Mouse (Mus musculus) testis, adult 2 months (tissue): Measurements from ENCODE around the gene March11. TPM values are rescaled to one million over a fixed set of nuclear protein-coding genes. Genes with fewer than 3 reads are reported as not detected.

Experiments used
- H3K27ac ChIP-seq: fragments of 200-500 bp; 2 replicates; pipeline ENCODE4 v1.5.1; 2012; ENCODE audit warnings: low read depth, low read length; ENCODE audit not compliant: control insufficient read depth, insufficient read depth
- H3K27me3 ChIP-seq: fragments of 200-500 bp; 2 replicates; pipeline ENCODE4 v1.6.1; 2012; ENCODE audit warnings: mild to moderate bottlenecking, low read length, moderate library complexity; ENCODE audit not compliant: control insufficient read depth, insufficient read depth
- H3K36me3 ChIP-seq: fragments of 200-500 bp; 2 replicates; pipeline ENCODE4 v1.6.1; 2012; ENCODE audit warnings: mild to moderate bottlenecking, low read length; ENCODE audit not compliant: control insufficient read depth, insufficient read depth
- H3K4me1 ChIP-seq: fragments of 200-500 bp; 2 replicates; pipeline ENCODE4 v1.6.1; 2012; ENCODE audit warnings: low read length; ENCODE audit not compliant: control insufficient read depth, insufficient read depth
- H3K4me3 ChIP-seq: fragments of 200-500 bp; 2 replicates; pipeline ENCODE4 v1.5.1; 2012; ENCODE audit warnings: low read depth, mild to moderate bottlenecking, low read length, moderate library complexity, mixed read lengths; ENCODE audit not compliant: control insufficient read depth
- CTCF ChIP-seq: fragments of 200-500 bp; IDR thresholded peaks from 2 replicates; pipeline ENCODE4 v1.5.1; 2012; ENCODE audit warnings: low read depth, mild to moderate bottlenecking, inconsistent platforms, low read length, moderate library complexity; ENCODE audit not compliant: control insufficient read depth, insufficient read depth, insufficient replicate concordance
- POLR2A ChIP-seq: fragments of 200-500 bp; IDR thresholded peaks from 2 replicates; pipeline ENCODE4 v1.6.1; 2012; ENCODE audit warnings: low read depth, mild to moderate bottlenecking, inconsistent platforms, low read length, moderate library complexity; ENCODE audit not compliant: control insufficient read depth
- polyA plus RNA-seq: library from polyadenylated mRNA; depleted of rRNA; stranded (reverse); fragments of >200 nt; gene quantifications from 2 replicates; pipeline ENCODE4 v1.2.3, GENCODE M21; 2012

The March11 gene
- polyA plus RNA-seq, 1 experiment: 534 TPM

DNA sequence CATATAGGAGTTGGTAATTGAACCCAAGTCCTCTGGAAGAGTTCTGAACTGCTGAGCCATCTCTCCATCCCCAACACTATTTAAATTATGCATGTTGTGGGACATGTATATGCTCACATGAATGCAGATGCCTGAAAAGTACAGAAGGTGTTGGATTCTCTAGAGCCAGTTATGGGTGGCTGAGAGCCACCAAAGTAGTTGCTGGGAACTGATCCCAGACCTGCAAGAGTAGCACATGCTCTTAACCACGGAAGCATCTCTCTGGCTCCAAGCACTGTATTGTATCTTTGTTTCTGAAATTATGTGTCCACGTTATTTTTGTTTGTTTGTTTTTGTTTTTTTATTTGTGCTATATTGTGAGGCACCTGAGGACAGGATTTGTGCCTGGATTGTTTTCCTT, 28.9 kb downstream of the March11 start:
- H3K36me3 ChIP-seq: no peaks in the 10 kb centered on the region
- TF ChIP-seq CTCF (no peak), POLR2A (no peak)
- H3K4me1 ChIP-seq: no peaks in the 10 kb centered on the region
- H3K27me3 ChIP-seq: no peaks in the 10 kb centered on the region
- no peak overlapping the region for H3K27ac ChIP-seq
- H3K4me3 ChIP-seq: no peak overlapping the region

DNA sequence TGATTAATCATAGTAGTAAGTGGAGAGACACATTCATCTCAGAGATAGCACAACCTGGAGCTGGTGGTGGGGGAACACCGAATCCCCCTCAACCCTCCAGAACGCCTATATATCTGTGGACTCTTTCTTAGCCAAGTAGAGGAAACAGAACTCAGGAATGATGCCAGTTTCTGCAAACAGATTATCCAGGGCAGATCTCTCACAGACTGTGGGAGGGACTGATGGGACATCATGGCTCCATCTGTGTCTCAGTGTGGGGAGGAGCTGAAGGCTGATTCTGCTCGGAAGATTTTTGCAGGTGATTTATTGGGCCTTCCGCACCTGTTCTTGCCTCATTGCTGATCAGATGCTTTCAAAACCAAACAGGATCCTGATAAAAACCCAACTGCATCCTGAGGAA, 29.5 kb downstream of the March11 start:
- no peak overlapping the region for H3K27ac ChIP-seq
- no peak overlapping the region for H3K4me3 ChIP-seq
- H3K4me1 ChIP-seq: no peaks in the 10 kb centered on the region
- TF ChIP-seq CTCF (no peak), POLR2A (no peak)
- H3K27me3 ChIP-seq: no peaks in the 10 kb centered on the region
- H3K36me3 ChIP-seq: no peaks in the 10 kb centered on the region

DNA sequence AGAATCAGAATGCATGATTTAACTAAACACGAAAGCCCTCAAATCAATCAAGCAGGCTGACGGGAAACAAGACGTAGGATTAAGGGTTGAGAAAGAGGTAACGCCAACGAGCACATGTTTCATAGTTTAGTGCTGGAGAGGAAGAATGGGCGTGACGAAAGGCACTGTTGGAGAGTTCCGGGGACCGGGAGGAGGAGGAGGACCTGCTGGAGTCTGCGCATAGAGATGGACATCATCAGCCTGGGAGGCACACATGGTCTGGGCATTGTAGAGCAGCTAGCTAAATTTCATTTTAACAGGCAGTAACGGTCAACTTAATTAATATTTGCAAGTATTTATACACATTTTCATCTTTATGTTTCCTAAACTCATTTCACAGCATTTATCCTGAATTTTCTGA, 31.6 kb downstream of the March11 start:
- no peak overlapping the region for H3K4me3 ChIP-seq
- H3K36me3 ChIP-seq: no peaks in the 10 kb centered on the region
- no peaks in the 10 kb centered on the region for H3K4me1 ChIP-seq
- H3K27ac ChIP-seq: no peak overlapping the region
- no peak for TF ChIP-seq CTCF
- no peak for TF ChIP-seq POLR2A
- H3K27me3 ChIP-seq: no peaks in the 10 kb centered on the region

DNA sequence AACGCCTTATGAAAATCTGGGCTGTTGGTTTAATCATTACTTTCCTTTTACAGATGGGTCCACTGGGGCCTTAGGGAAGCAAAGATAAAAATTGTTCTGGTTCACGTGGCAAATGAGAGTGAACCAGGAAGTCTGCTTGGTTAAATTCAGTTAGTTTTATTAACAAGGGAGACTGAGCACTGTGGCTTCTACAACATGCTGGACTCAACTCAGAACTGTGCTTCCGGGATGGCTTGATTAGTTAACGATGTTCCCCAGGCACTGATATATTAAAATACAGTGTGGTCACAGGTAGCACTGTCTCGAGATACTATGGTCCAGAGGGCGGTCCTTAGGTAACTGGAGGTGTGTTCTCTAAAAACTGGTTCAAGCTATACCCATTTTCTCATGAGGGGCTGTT, 32.1 kb downstream of the March11 start:
- H3K4me1 ChIP-seq: no peaks in the 10 kb centered on the region
- no peak for TF ChIP-seq CTCF
- TF ChIP-seq POLR2A: no peak
- no peak overlapping the region for H3K4me3 ChIP-seq
- H3K27ac ChIP-seq: no peak overlapping the region
- H3K27me3 ChIP-seq: no peaks in the 10 kb centered on the region
- no peaks in the 10 kb centered on the region for H3K36me3 ChIP-seq

DNA sequence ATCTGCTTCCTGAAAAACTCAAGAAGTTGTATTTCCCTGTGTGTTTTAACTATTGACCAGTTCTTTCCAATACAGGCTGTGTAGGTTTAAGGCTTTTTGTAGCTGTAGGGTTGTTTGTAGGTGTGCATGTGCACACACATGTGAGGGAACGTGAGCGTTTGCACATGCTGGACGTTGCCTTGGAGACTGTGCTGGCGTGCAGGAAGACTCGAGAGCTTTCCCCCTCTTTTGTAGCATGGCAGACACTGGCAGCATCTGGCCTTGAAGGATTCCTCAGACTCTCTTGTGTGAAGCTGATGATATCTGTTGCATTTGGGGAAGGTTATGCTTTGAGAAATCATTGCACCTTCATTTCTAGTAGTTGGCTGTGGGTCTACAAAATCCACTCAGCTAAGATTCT, 35.5 kb downstream of the March11 start:
- no peaks in the 10 kb centered on the region for H3K4me1 ChIP-seq
- TF ChIP-seq POLR2A: no peak
- no peak for TF ChIP-seq CTCF
- no peak overlapping the region for H3K27ac ChIP-seq
- no peaks in the 10 kb centered on the region for H3K27me3 ChIP-seq
- no peaks in the 10 kb centered on the region for H3K36me3 ChIP-seq
- H3K4me3 ChIP-seq: no peak overlapping the region

DNA sequence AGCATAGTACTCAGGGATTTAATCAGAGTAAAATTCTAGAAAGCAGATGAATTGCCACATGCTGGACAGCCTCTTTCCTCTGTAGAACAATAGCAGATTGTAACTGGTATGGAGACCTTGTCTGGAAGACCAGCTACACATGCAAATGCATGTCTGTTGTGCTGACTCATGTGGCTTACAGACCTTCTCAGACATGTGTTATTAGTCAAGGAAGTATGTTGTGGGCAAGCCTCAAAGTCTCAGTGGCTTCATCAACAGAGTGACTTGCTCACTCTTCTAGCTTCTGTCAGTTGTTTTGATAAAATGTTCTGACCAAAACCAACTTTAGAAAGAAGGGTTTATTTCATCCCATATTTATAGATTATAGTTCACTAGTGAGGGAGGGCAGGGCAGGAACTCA, 44.8 kb downstream of the March11 start:
- Histone ChIP-seq H3K36me3 (no peaks in the 10 kb centered on the region), H3K27me3 (no peaks in the 10 kb centered on the region), H3K27ac (no peak overlapping the region), H3K4me3 (no peak overlapping the region), H3K4me1 (no peaks in the 10 kb centered on the region)
- TF ChIP-seq POLR2A (no peak), CTCF (no peak)

DNA sequence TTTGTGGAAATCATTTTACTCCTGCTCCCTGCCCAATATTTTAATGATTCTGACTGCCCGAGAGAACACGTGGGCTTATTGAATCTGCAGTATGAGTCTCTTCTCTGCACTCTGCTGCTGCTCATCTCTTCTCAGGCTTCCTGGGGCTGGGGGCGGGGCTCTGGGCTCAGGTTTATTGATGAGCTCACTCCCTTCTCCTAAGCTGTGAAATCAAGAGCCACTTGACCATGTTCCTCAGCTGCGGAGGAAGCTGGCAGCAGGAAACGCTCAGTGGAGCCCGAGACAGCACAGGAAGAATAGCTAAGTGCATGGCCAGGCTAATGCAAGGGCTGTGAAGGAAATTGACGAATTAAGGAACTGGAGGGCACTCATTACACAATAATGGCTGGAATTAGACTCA, 56.5 kb downstream of the March11 start:
- H3K27ac ChIP-seq: no peak overlapping the region
- no peak overlapping the region for H3K4me3 ChIP-seq
- H3K27me3 ChIP-seq: no peaks in the 10 kb centered on the region
- TF ChIP-seq POLR2A: no peak
- TF ChIP-seq CTCF: no peak
- H3K4me1 ChIP-seq: no peaks in the 10 kb centered on the region
- H3K36me3 ChIP-seq: no peaks in the 10 kb centered on the region

DNA sequence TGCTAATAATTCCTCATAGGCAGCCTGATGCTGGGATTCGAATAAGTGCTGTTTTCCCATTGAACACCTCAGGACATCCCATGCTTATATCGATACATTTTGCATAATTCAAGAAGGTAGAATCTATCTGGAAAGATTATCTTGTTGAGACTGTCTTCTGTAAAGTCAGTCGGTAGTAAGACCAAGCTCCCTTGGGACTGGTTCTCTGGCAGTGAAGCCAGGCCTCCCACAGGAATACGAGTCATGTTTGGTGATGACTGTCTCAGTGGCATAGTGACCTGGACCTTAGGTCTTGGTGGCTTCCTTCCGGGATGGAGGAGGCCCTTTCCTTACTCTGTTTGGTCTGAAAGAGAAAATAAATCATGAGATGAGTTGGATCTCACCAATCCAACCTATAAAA, 57.7 kb downstream of the March11 start:
- Histone ChIP-seq H3K4me1 (no peaks in the 10 kb centered on the region), H3K27me3 (no peaks in the 10 kb centered on the region), H3K4me3 (no peak overlapping the region), H3K36me3 (no peaks in the 10 kb centered on the region), H3K27ac (no peak overlapping the region)
- TF ChIP-seq POLR2A: no peak
- no peak for TF ChIP-seq CTCF
